Mouse (Mus musculus) retina, adult 2 months (tissue): Measurements from ENCODE around the gene Zfyve28.

Experiments
- DNase-seq: peaks from one replicate; pipeline ENCODE4 v3.0.0-alpha.2; 2012; ENCODE audit warnings: low read depth, low spot score

Zfyve28 gene

DNA sequence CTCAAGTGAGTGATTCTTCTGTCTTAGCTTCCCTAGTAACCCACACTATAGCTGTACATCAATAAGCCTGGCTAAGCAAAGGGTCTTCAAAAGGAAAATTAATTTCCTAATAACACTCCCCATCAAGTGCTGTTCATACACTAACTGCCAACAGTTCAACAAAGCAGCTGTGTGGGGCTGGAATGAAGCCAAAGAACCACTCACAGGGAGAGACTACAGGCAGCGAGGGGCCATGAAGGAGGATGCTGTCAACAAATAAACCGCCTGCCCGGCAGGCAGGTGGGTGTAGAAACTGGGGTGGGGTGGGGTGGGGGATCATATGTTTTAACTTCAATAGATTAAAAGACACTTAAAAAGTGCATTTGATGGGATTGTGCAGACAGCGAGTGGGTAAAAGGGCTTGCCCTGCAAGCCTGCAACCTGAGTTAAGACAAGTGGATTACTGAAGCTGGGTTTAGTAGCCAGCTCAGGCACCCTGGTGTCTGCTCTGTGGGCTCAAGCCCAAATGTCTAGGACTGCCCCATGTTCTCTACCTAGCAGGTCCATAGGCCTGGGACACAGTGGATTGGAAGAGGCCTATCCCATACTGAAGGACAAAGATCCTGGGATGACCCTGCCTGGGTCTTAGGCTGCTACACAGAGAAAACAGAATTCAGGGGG, 35.8 kb downstream of the Zfyve28 start:
- no peak for DNase-seq

DNA sequence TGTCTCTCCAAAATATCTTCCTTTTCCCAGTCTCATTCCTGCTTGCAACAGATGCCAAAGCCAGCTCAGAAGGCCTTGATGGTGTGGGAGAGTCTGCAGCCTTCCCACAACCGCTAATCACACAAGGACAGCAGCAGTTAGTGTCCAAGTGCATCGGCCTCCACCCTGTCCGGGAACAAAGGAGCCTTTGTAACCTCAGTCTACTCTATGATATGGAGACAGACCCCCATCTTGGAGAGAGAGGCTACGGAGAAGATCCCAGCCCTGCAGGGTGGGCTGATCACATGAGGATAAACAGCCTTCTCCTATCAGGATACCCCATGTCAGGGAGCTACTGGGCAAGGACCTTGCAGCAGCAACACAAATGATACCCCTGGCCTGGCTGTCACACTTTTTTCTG, 36.5 kb downstream of the Zfyve28 start:
- DNase-seq, result no peak

DNA sequence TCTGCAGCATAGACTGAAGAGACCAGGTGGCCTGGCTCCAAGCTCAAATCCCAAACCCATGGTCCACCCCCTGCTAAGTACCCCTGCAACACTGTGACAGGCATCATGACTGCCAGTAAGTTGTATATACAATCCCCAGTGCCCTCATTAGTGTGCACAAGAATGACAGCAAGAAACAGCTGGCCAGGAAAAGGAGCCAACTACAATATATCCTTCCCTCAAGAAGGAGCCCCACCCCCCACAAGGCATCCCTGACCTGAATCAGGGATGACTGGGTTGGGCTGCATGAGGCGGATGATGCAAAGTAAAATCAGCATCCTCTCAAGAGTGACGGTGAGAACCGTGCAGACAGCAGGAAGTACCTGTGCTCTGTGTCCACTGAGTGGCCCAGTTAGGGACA, 38.2 kb downstream of the Zfyve28 start:
- no peak for DNase-seq

DNA sequence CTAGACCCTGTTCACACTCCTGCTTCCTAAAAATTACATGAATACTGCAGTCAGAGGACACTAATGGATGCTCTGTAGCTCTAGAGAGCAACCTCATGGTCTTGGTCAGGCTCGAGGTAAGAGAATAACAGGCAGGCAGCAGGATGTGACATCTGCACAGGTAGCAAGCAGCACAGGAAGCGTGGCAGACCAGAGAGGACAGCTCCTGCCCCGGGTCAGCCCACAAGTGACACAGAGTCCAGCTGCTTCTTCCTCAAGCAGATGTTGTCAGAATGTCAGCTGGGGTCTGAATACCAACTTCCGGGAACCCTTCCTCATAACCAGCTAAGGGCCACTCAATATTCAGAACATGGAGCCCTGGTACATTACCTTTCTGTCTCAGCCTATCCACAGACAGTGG, 39.1 kb downstream of the Zfyve28 start:
- no peak for DNase-seq

DNA sequence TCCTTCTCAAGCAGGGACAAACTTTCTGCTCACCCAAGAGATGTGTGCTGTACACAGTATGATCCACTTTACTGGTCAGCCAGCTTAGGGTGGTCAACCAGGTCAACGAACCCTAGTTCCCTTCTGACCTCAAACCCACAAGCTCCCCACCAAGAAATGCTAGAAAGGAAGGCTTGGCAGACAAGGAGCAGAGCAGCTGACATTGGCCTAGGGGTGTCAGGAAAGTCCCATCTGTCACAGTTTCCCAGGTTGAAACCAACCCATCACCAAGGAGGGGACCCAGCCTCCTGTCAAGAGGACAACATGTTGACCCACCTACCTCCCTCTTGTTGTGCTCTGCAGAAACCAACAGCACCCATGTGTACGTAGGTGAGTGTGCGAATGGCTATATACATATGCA, 41.8 kb downstream of the Zfyve28 start:
- DNase-seq, result no peak

DNA sequence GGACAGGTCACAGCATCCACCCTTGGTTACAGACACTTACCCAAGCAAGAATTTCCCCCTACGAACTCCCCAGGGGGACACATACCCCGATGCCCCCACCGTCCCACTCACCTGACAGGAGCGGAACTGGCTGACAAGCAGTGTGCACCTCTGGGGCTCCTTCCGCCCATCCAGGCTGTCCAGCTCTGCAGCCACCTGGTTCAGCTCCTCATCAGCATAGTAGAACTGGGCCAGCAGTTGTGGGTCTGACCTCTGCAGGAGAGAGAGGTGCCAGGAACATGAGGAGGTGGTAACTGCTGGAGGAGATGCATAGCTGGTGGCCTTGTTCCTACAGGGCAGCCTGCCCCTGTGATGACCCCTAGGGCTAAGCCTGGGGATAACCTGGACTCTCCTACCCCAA, 45.2 kb downstream of the Zfyve28 start:
- no peak for DNase-seq

DNA sequence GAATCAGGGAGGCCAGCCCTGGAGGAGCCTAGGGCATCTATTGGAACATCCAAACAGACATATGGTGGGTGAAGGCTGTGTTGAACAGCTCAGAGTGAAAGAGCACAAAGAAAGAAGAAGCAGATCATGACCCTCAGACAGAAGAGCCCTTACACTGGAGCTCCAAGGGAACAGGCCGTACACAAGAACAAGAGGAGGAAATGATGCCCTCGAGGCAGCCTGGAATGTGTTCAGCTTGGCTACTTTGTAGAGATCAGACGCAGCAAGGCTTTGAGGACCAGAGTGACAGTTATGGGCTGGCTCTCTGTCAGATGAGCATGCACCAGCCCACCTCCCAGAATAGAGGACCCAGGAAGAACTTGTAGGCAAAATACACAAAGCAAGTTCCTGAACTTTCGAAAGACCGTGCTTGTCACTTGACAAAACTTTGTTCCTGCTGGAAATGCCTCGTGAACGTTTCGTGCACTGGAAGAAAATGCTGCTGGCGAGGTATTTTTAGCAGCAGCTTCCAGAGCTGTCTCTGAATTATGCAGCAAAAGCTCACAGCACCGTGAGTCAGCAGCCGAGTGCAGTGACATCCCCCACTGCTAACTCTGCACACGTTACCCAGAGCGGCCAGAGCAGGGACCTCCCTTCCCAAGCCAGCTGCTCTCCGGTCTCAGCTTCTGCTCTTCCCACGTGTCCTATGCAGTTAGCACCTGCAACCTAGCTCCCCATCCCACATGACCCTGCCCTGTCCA, 45.9 kb downstream of the Zfyve28 start:
- DNase-seq, result no peak

DNA sequence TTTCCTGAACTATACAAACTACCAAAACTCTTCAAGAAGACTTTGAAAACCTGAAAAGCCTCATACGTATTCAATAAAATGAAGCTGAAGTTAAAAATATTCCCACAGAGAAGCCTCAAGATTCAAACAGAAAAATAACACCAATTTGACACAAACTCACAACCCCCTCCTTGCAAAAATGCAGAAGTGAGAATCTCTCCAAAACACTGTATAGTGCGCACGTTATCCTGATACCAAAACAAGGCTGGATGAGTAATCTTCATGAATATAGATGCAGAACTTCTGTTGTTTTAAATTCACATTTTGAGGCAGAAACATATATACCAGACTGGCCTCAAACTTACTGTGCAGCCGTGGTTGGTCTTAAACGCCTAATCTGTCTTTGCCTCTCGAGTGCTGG, 49.8 kb downstream of the Zfyve28 start:
- no peak for DNase-seq

DNA sequence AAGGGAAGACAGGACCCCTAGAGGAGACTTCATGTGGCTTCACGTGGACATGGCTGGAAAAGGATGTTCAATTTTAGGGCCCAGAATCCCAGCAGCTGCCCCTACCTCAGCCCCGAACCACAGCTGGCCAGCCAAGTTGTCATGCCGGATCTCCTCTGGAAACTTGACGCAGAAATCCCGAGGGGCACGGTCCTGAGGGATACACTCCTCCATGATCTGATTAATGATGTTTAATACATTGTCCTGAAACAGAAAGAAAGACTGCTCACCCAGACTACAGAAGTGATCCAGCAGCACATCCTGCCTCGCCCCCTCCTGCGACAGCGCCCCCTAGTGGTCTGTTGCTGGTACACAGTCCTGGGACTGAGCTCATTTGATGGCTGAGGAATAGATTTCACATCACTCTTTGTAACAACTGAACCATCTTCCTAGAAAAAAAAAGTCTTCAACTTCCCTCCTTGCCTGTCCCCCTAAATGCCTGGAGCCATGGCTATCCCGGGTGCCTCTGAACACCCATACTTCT, 52.3 kb downstream of the Zfyve28 start:
- no peak for DNase-seq

DNA sequence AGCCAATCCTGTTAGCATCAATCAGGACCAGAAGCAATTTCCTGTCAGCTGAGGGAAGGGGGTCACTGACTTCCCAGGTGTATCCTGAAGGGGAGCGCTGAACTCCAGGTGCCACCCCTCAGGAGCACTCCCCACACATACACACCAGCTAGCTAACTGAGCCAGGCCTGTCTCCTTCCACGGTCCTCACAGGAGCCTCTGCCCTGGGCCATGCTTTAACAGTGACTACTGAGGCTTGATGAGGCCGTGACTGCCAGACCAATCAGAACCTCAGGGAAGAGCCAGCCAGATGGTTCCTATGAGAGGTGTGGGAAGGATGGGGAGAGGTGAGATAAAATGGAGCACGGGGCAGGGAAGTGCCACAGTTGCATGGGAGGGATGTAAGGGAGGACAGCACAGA, 53.2 kb downstream of the Zfyve28 start:
- no peak for DNase-seq

DNA sequence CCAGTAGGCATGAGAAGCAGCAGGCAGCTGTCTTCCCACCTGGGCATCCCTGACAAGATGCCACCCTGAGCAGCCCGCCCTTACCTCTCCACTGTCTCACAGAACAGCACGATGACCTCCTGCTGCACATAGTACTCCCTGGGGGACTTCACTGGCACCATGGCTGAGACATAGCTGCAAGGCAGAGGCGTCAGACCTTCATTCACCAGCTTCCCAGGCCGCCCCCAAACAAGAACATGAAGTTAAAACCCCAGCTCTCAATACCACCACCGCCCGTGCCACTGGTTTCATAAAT, 55.1 kb downstream of the Zfyve28 start:
- no peak for DNase-seq

DNA sequence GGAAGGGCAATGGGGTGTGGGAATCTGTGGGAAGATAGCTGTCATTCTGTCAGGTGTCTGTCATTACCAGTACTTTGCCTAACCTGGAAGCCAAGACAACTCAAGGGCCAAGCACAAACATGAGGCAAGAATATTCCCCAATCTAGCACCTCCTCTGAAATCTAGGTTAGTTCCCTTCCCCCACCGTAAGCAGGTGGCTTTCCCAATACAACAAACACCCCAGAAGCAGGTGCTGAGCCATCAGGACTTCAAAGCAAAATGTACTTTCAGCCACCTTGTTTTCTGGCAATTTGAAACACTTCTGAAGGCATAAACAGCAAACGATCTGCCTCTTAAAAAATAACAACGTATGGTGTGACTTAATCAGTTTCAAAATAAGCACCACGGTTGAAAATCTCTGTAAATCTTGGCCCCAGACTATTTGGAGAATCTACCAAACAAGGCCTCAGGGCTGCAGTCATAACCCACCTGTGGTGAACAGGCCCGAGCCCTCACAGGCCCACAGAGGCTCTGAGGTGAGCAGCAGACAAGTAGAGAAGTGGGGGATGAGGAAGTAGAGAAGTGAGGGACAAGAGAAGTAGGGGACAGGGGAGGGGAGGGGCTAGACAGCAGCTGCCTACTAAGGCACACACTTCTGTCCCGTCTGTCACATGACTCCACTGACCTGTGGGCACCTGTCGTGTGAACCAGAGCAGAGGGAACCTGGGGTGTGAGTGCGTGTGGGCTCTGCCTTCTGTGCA, 55.6 kb downstream of the Zfyve28 start:
- no peak for DNase-seq

DNA sequence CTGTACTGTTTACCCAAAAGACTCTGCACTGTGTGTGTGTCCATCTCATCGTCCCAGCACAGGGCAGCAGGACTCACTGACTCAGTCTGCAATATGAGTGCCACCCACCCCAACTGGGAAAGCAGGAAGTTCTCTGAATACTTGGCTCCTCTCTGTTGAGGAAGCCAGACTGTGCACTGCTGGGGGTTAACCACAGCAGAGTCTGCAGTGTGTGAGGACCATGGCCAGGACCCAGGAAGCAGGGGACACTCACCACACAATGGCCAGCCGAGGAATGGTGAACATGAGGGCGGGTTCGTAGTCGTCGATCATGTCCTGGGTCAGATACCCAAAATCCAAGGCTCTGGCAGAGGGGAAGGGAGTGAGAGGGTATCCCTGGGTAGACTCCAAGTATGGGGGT, 56.3 kb downstream of the Zfyve28 start:
- no peak for DNase-seq

DNA sequence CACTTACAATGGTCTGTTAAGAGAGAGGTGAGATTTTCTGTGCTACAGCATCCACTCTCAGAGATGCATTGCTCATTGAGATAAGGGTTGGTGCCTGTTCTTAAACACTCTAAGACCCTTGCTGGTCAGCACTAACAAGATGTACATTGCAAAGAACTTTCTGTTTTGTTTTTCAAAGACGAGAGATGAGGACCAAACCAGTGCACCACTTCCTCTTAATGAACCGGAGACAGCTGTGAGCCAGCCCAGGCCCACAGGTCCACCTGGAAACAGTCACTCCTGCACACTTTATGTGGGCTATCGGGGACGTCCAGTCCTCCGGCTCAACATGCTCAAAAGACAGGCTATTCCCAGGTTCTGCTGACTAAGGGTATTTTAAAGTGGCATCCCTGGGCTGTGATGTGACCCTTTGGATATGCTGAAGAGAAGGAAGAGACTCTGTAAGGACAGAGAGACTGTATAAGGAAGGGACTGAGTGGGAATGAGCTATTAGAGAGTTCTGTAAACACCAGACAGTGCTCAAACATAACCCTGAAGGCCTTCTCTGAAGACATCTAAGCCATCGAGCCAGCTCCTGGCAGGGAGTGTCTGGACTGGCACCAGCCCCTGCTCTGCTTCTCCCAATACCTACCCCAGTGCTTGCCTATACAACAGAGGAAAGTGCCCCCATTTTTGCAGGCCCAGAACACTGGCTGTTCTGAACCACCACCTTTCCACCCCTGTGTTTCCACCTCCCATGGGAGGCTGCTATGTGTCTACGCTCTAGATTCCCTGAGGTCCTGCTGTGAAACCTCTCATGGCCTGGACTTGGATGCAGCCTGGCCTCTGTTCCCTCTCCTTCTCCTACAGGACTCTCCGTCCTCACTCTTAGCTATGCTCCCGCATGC, 57.4 kb downstream of the Zfyve28 start:
- no peak for DNase-seq

DNA sequence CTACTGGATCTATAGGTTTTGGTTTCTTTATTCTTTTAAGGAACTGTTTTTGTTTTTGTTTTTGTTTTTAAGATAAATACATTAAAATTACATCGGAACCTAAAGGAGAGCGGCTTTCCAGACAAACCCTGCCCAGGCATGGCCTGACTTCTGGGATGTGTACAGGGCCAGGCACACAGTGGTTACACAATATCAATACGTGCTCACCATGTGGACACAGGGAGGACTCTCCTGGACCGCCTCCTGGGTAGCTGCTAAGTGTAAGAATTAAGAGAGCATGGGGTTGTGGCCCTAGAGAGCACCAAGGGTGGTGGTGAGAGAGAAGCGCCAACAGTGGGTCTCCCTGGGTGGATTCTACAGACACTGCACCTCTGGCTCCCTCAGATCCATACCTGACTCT, 58.7 kb downstream of the Zfyve28 start:
- DNase-seq, result no peak

DNA sequence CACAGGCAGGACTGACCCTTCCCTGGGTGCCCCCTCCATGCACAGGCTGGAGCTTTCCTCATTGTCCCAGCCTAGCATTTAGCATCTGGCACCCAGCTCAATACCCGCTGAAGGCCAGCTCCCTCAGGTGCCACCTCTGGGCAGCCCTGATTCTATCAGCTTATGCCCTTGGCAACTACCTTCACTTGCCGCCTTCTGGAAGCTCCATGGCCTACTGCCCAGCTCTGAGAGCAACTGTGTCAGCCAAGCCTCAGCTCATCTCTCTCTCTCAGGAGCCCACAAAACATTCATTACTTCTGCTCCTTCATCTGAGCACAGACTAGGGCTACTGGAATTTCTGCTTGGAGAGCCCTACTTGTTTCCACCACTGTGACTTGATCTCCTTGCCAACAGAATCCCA, 62.7 kb downstream of the Zfyve28 start:
- no peak for DNase-seq

DNA sequence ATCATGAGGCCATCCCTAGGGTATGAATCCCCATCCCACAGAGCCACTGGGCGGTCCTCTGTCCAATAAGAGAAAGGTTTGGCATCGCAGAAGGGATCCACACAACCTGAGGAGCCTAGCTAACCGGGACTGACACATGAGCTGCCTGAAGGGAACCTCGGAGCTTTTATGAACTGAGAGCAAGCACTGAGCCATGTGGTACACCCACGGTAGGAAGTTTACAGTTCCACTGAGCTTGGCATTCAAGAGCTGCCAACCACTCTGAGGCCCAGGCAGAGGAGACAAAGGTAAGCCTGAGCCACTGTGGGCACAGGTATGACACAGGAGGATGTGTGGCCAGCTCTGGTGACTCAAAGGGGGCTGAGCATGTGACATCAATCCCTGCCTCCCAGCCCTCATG, 63.7 kb downstream of the Zfyve28 start:
- no peak for DNase-seq

DNA sequence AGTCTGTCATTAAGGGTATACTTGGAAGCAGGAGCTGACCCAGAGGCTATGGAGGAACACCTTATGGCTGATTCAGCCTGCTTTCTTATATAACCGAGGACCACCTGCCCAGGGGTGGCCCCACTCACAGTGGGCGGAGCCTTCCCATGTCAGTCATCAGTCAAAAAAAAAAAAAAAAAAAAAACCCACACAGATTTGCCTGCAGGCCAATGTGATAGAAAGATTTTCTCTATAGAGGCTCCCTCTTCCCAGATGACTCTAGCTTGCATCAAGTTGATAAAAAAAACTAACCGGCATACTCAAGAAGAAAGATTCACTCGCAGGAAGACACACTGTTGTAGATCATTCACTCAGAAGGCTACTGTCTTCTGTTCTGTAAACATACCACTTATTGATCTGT, 68.2 kb downstream of the Zfyve28 start:
- no peak for DNase-seq

DNA sequence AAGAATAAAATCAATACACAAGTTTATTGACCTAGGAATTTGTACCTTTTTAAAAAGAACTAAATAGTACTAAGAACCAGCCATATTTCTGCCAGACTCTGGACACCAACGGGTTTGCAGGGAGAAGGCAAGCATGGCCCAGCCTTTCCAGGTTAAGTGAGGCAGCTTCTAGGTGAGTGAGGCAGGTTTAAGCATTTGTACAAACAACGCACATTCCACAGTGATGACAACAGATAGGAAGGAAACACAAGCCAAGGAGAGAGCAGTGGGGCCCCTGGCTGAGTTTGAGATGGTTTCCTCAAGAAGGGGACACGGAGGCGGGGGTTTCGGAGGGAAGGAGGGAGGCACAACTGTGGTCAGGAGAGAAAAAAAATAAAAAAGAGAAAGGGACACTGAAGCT, 69.6 kb downstream of the Zfyve28 start:
- no peak for DNase-seq

DNA sequence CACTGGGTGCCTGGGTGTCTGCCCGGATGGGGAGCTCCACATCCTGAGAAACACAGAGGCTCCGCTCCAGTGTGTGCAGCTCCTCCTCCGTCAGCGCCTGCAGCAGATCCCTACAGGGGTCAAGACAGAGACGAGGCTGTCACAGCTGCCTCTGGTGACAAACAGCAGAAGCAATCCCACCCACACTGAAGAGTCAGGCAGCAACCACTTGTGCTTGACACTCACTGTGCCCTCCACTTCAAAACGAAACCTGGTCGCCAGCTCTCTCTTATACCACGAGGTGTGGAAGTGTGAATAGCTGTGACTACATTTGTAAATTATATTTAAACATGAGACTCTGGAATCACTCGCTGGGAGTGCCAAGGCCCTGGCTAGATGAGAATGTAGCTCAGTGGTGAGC, 70.5 kb downstream of the Zfyve28 start:
- no peak for DNase-seq

DNA sequence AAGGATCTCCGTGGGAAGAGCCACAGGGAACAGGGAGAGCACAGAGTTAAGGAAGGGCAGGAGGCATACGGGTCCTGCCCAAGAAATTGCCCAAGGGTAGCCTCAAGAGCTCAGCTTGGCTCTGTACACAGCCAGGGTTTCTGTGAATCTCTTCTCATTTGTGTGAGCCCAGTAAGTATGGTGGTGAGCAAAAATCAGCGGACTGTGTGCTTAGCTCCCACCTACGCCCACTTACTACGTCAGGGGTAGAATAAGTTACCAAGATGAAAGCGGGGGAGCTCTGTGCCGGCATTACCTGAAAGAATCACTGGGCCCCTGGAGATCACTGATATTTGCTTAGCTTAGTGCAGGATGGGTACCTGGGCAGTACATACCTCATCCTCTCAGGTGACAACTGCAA, 72.2 kb downstream of the Zfyve28 start:
- DNase-seq, result no peak

DNA sequence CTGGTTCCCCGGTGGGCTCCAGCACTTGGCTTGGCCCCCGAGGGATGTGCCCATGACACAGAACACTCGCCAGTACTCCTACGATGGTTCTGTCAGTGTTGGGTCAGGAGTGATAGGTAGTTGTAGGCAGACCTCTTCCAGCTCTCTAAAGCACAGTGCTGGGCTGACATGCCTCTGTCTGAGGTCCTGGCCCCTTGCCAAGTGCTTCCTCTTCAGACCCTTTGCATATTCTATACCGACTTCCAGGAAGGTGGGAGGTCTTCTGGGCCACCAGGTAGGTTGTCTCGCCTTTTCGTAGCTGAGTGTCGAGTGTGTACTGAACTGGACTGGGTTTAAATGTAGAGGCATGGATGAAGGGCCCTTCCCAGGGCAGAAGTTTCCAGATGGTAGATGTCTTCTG, 74.6 kb downstream of the Zfyve28 start:
- DNase-seq, result no peak
